Mouse (Mus musculus) heart, postnatal 0 days (tissue): ENCODE results near the gene Eef1a2. TPM values are rescaled to one million over a fixed set of nuclear protein-coding genes. Genes with fewer than 3 reads are reported as not detected.

Experiments
- ATAC-seq: fragments of 200-750 bp; cut with Nextera tagmentation; 2 replicates; pipeline ENCODE4 v1.8.0; 2017; ENCODE audit warnings: low read depth, moderate number of reproducible peaks, moderate library complexity; ENCODE audit not compliant: insufficient read depth
- DNase-seq: peaks from one replicate; pipeline ENCODE4 v3.0.0-alpha.2; 2016; ENCODE audit warnings: low spot score
- H3K27ac ChIP-seq: fragments of 300-500 bp; sonication (generic); 2 replicates; pipeline ENCODE4 v1.5.1; 2014; ENCODE audit warnings: low read depth, mild to moderate bottlenecking
- H3K27me3 ChIP-seq: fragments of 300-500 bp; sonication (generic); 2 replicates; pipeline ENCODE4 v1.6.1; 2014; ENCODE audit warnings: low read length, mixed read lengths; ENCODE audit not compliant: control insufficient read depth, insufficient read depth
- H3K36me3 ChIP-seq: fragments of 300-500 bp; sonication (generic); replicated peaks from 2 replicates; pipeline ENCODE4 v1.6.1; 2014; ENCODE audit warnings: low read length, mixed read lengths; ENCODE audit not compliant: control insufficient read depth, insufficient read depth
- H3K4me1 ChIP-seq: fragments of 300-500 bp; sonication (generic); 2 replicates; pipeline ENCODE4 v1.6.1; 2014; ENCODE audit warnings: antibody characterized with exemption; ENCODE audit not compliant: control insufficient read depth, insufficient read depth
- H3K4me2 ChIP-seq: fragments of 300-500 bp; sonication (generic); 2 replicates; pipeline ENCODE4 v1.6.1; 2014; ENCODE audit warnings: low read depth, mild to moderate bottlenecking, low read length, moderate library complexity
- H3K4me3 ChIP-seq: fragments of 300-500 bp; sonication (generic); 2 replicates; pipeline ENCODE4 v1.5.1; 2014; ENCODE audit warnings: low read depth, low read length
- H3K9ac ChIP-seq: fragments of 300-500 bp; sonication (generic); replicated peaks from 2 replicates; pipeline ENCODE4 v1.6.1; 2014; ENCODE audit warnings: low read depth, low read length, mixed read lengths
- H3K9me3 ChIP-seq: fragments of 300-500 bp; sonication (generic); replicated peaks from 2 replicates; pipeline ENCODE4 v1.6.1; 2016; ENCODE audit warnings: low read length; ENCODE audit not compliant: control insufficient read depth
- CTCF ChIP-seq: IDR thresholded peaks from 2 replicates; pipeline ENCODE4 v1.5.1; 2016; ENCODE audit warnings: antibody characterized with exemption, control low read depth, low read depth
- EP300 ChIP-seq: IDR thresholded peaks from 2 replicates; pipeline ENCODE4 v1.6.1; 2016; ENCODE audit warnings: antibody characterized with exemption, low read depth
- WGBS: fragments of 180-500 bp; shearing (Covaris S2); extraction: QIAGEN DNeasy Blood & Tissue Kit; methylation state at CpG from one replicate; pipeline ENCODE4 v1.1.7; 2014; 5-methylcytosine and 5-hydroxymethylcytosine counted together
- polyA plus RNA-seq: library from polyadenylated mRNA; unstranded; fragments of >200 nt; fragmentation: Nextera tagmentation; extraction: Ambion mirVana; gene quantifications from 2 replicates; pipeline ENCODE4 v1.2.1, GENCODE M21; 2015
- total RNA-seq: library from RNA; depleted of rRNA; stranded (reverse); fragments of >200 nt; gene quantifications from 2 replicates; pipeline ENCODE4 v1.2.3, GENCODE M21; 2014; ENCODE audit warnings: low replicate concordance

The Eef1a2 gene
- total and polyA plus RNA-seq, 2 experiments from 2014 or later: 19.9 to 291 TPM

- H3K4me3 ChIP-seq: no peak overlapping the region
Measured at GRCm38 (mm10) chr2:181178015-181178414, 21.2 kb upstream of the Eef1a2 start.

GRCm38 (mm10) chr2:181174646-181175045 lies 17.8 kb upstream of the Eef1a2 start:
- WGBS: 86% methylated on average over 3 of the region's 3 CpGs
- no peak overlapping the region for H3K4me3 ChIP-seq
- no peaks in the 10 kb centered on the region for H3K9me3 ChIP-seq
- DNase-seq (no peak), ATAC-seq (no peak)
- no peaks in the 10 kb centered on the region for H3K4me1 ChIP-seq
- no peaks in the 10 kb centered on the region for H3K27me3 ChIP-seq
- no peak overlapping the region for H3K27ac ChIP-seq
- no peak for TF ChIP-seq CTCF
- no peak for TF ChIP-seq EP300
- H3K4me2 ChIP-seq: no peak overlapping the region
- no peak overlapping the region for H3K9ac ChIP-seq
- H3K36me3 ChIP-seq: no peaks in the 10 kb centered on the region

More at GRCm38 (mm10) chr2:181178015-181178414, 21.2 kb upstream of the Eef1a2 start:
- H3K4me1 ChIP-seq: no peaks in the 10 kb centered on the region
- H3K27me3 ChIP-seq: no peaks in the 10 kb centered on the region
- no peak for DNase-seq
- H3K9ac ChIP-seq: no peak overlapping the region
- TF ChIP-seq CTCF: no peak
- TF ChIP-seq EP300: no peak
- no peaks in the 10 kb centered on the region for H3K36me3 ChIP-seq
- H3K9me3 ChIP-seq: no peaks in the 10 kb centered on the region
- 73% methylated on average over 3 of the region's 3 CpGs for WGBS
- no peak for ATAC-seq
- H3K4me2 ChIP-seq: no peak overlapping the region
- H3K27ac ChIP-seq: no peak overlapping the region

GRCm38 (mm10) chr2:181166469-181166868 lies 9.7 kb upstream of the Eef1a2 start:
- ATAC-seq (no peak), DNase-seq (no peak)
- peaks cover 3% of the 10 kb centered on the region; the same call in 1 of the 2 replicates for H3K27me3 ChIP-seq
- no peaks in the 10 kb centered on the region for H3K4me1 ChIP-seq
- H3K4me3 ChIP-seq: no peak overlapping the region
- 84% methylated on average over 5 of the region's 5 CpGs for WGBS
- no peaks in the 10 kb centered on the region for H3K9me3 ChIP-seq
- H3K4me2 ChIP-seq: no peak overlapping the region
- no peak overlapping the region for H3K9ac ChIP-seq
- TF ChIP-seq CTCF: no peak
- TF ChIP-seq EP300: no peak
- no peaks in the 10 kb centered on the region for H3K36me3 ChIP-seq
- H3K27ac ChIP-seq: no peak overlapping the region

- H3K4me2 ChIP-seq: no peak overlapping the region
- ATAC-seq (no peak), DNase-seq (no peak)
- H3K27me3 ChIP-seq: peaks cover 13% of the 10 kb centered on the region; the same call in 1 of the 2 replicates
- 47% methylated on average over 4 of the region's 4 CpGs for WGBS
- H3K9ac ChIP-seq: no peak overlapping the region
- no peak for TF ChIP-seq EP300
- no peak for TF ChIP-seq CTCF
- no peaks in the 10 kb centered on the region for H3K36me3 ChIP-seq
- no peak overlapping the region for H3K27ac ChIP-seq
- H3K4me1 ChIP-seq: peaks cover 31% of the 10 kb centered on the region
- H3K4me3 ChIP-seq: no peak overlapping the region
- H3K9me3 ChIP-seq: no peaks in the 10 kb centered on the region
Measured at GRCm38 (mm10) chr2:181160821-181161220, 4.0 kb upstream of the Eef1a2 start.

- Histone ChIP-seq H3K4me2 (peak overlapping the region; percentile 41), H3K36me3 (no peaks in the 10 kb centered on the region), H3K9ac (no peak overlapping the region), H3K4me1 (peaks cover 38% of the 10 kb centered on the region), H3K4me3 (no peak overlapping the region), H3K27ac (peak overlapping the region; percentile 86), H3K27me3 (peaks cover 13% of the 10 kb centered on the region; the same call in 1 of the 2 replicates), H3K9me3 (no peaks in the 10 kb centered on the region)
- TF ChIP-seq EP300 (no peak), CTCF (no peak)
- DNase-seq: peak; percentile 58
- 3% methylated on average over 2 of the region's 2 CpGs for WGBS
- peak; percentile 66 for ATAC-seq
Measured at GRCm38 (mm10) chr2:181159771-181160170, 3.0 kb upstream of the Eef1a2 start.

GRCm38 (mm10) chr2:181159091-181159514 lies 2.3 kb upstream of the Eef1a2 start:
- TF ChIP-seq EP300 (no peak), CTCF (no peak)
- peak overlapping the region; percentile 86 for H3K27ac ChIP-seq
- ATAC-seq: peak; percentile 76
- WGBS: 21% methylated on average over 7 of the region's 7 CpGs
- peak; percentile 81 for DNase-seq
- H3K4me2 ChIP-seq: peak overlapping the region; percentile 41
- H3K4me1 ChIP-seq: peaks cover 45% of the 10 kb centered on the region
- H3K27me3 ChIP-seq: peaks cover 13% of the 10 kb centered on the region; the same call in 1 of the 2 replicates
- H3K4me3 ChIP-seq: no peak overlapping the region
- no peaks in the 10 kb centered on the region for H3K36me3 ChIP-seq
- H3K9me3 ChIP-seq: no peaks in the 10 kb centered on the region
- no peak overlapping the region for H3K9ac ChIP-seq
